Mouse (Mus musculus): ENCODE measurements around the gene Gm14409. TPM values are rescaled to one million over a fixed set of nuclear protein-coding genes. Genes with fewer than 3 reads are reported as not detected.
"Not testable (repeated sequence)": the region's sequence is repeated elsewhere in the genome, so short reads cannot be mapped to it uniquely, and the experiment has no call there.

Gene Gm14409
- not detected in 2 replicates for polyA plus RNA-seq (2014; fragmentation: Nextera tagmentation; extraction: Ambion mirVana)

GRCm38 (mm10) chr2:177266936-177267335, at the start of gene Gm14409:
Gene Gm14409, minus strand, starts transcription at chr2:177267036.
- H3K9me3 ChIP-seq (ENCODE audit: control insufficient read depth, low read length); H3K4me3 ChIP-seq (ENCODE audit: low read depth, low read length); DNase-seq (ENCODE audit: low spot score); H3K9ac ChIP-seq (ENCODE audit: low read depth, low read length); ATAC-seq (ENCODE audit: low FRiP score); H3K36me3 ChIP-seq (ENCODE audit: control insufficient read depth, insufficient read depth, low read length); H3K27me3 ChIP-seq (ENCODE audit: control insufficient read depth, insufficient read depth, low read length); H3K4me1 ChIP-seq (replicated peaks; ENCODE audit: control insufficient read depth, insufficient read depth, low read length); H3K27ac ChIP-seq (ENCODE audit: low read depth, low read length); H3K4me2 ChIP-seq (replicated peaks; ENCODE audit: low read depth, low read length): not testable (repeated sequence)
- WGBS, result no CpG with 5 or more reads among the region's 2 CpGs

- not testable (repeated sequence) for H3K4me1 ChIP-seq (replicated peaks; ENCODE audit: control insufficient read depth, insufficient read depth, low read length); ATAC-seq (ENCODE audit: low FRiP score)
These were observed 42.8 kb upstream of the Gm14409 start for GRCm38 (mm10) chr2:177309627-177310026.

DNA sequence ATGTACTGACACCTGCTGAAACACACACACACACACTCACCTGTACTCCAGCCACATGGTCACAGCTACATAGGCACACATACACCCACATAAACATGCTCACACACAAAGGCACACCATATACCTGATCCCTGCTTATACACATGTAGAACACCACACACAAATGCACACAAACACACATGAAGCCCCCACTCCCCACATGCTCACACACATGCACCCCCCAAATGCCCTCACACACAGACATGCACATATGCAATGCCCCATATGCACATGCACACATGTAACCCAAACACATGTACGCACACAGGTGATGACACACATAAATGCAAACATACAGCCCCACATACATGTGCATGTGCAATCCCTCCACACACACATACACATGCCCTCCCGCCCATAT, 38.1 kb upstream of the Gm14409 start:
- not testable (repeated sequence) for ATAC-seq (ENCODE audit: low FRiP score); H3K27me3 ChIP-seq (ENCODE audit: control insufficient read depth, insufficient read depth, low read length); H3K36me3 ChIP-seq (ENCODE audit: control insufficient read depth, insufficient read depth, low read length); H3K9me3 ChIP-seq (ENCODE audit: control insufficient read depth, low read length); H3K4me3 ChIP-seq (ENCODE audit: low read depth, low read length); H3K9ac ChIP-seq (ENCODE audit: low read depth, low read length); H3K27ac ChIP-seq (ENCODE audit: low read depth, low read length); H3K4me1 ChIP-seq (replicated peaks; ENCODE audit: control insufficient read depth, insufficient read depth, low read length); DNase-seq (ENCODE audit: low spot score); H3K4me2 ChIP-seq (replicated peaks; ENCODE audit: low read depth, low read length)
- WGBS, result no CpG with 5 or more reads among the region's 2 CpGs

More at GRCm38 (mm10) chr2:177309627-177310026, 42.8 kb upstream of the Gm14409 start:
- not testable (repeated sequence) for H3K4me2 ChIP-seq (replicated peaks; ENCODE audit: low read depth, low read length); H3K9me3 ChIP-seq (ENCODE audit: control insufficient read depth, low read length); H3K9ac ChIP-seq (ENCODE audit: low read depth, low read length); DNase-seq (ENCODE audit: low spot score); H3K36me3 ChIP-seq (ENCODE audit: control insufficient read depth, insufficient read depth, low read length); H3K4me3 ChIP-seq (ENCODE audit: low read depth, low read length); H3K27me3 ChIP-seq (ENCODE audit: control insufficient read depth, insufficient read depth, low read length); H3K27ac ChIP-seq (ENCODE audit: low read depth, low read length)
- WGBS, result 91% methylated on average over 3 of the region's 4 CpGs

GRCm38 (mm10) chr2:177283701-177284100, 16.9 kb upstream of the Gm14409 start:
- not testable (repeated sequence) for H3K4me2 ChIP-seq (replicated peaks; ENCODE audit: low read depth, low read length); ATAC-seq (ENCODE audit: low FRiP score); H3K36me3 ChIP-seq (ENCODE audit: control insufficient read depth, insufficient read depth, low read length); DNase-seq (ENCODE audit: low spot score); H3K9me3 ChIP-seq (ENCODE audit: control insufficient read depth, low read length); H3K27ac ChIP-seq (ENCODE audit: low read depth, low read length); H3K9ac ChIP-seq (ENCODE audit: low read depth, low read length); H3K4me3 ChIP-seq (ENCODE audit: low read depth, low read length); H3K27me3 ChIP-seq (ENCODE audit: control insufficient read depth, insufficient read depth, low read length); H3K4me1 ChIP-seq (replicated peaks; ENCODE audit: control insufficient read depth, insufficient read depth, low read length)
- 16% methylated on average over 3 of the region's 3 CpGs for WGBS

DNA sequence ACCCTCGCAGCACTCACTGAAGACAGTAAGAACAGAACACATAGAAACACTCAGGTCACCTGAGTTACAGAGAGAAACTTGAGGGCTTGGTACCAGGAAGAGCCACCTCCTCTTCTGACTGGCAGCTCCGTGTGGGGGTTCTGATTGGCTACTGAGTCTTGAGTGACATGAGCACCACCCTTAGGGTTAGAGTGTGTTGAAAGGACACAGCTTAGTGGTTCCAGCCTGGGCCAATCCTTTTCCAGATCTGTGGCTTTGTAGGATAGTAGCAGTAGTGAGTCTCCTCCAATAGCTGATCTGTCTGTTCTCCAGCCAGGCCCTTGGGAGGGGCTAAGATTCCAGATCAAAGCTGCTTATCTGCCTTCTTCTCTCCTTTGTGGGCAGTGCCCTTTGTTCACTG, 10.9 kb upstream of the Gm14409 start:
- H3K36me3 ChIP-seq (ENCODE audit: control insufficient read depth, insufficient read depth, low read length); H3K4me1 ChIP-seq (replicated peaks; ENCODE audit: control insufficient read depth, insufficient read depth, low read length); H3K27me3 ChIP-seq (ENCODE audit: control insufficient read depth, insufficient read depth, low read length); ATAC-seq (ENCODE audit: low FRiP score); H3K9me3 ChIP-seq (ENCODE audit: control insufficient read depth, low read length); H3K9ac ChIP-seq (ENCODE audit: low read depth, low read length); H3K4me3 ChIP-seq (ENCODE audit: low read depth, low read length); H3K27ac ChIP-seq (ENCODE audit: low read depth, low read length); DNase-seq (ENCODE audit: low spot score); H3K4me2 ChIP-seq (replicated peaks; ENCODE audit: low read depth, low read length): not testable (repeated sequence)
- WGBS, result 50% methylated on average over 1 of the region's 2 CpGs

DNA sequence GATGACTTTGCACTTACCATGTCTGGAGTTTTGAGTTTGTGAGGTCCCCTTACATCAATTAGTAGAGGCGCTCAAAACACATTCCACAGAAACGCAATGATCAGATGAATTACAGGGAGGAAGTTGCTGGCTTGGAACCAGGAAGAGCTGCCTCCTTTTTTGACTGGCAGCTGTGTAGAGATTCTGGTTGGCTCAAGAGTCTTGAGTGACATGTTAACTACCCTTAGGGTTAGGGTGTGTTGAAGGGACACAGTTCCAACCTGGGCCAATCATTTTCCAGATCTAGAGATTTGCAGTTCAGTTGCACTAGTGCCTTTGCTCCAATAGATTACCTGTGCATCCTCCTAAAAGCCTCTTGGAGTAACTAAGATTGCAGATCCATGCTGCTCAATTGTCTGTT, 5.4 kb upstream of the Gm14409 start:
- H3K9ac ChIP-seq (ENCODE audit: low read depth, low read length); H3K27me3 ChIP-seq (ENCODE audit: control insufficient read depth, insufficient read depth, low read length); H3K4me2 ChIP-seq (replicated peaks; ENCODE audit: low read depth, low read length); H3K27ac ChIP-seq (ENCODE audit: low read depth, low read length); H3K4me1 ChIP-seq (replicated peaks; ENCODE audit: control insufficient read depth, insufficient read depth, low read length); H3K36me3 ChIP-seq (ENCODE audit: control insufficient read depth, insufficient read depth, low read length); ATAC-seq (ENCODE audit: low FRiP score); DNase-seq (ENCODE audit: low spot score); H3K9me3 ChIP-seq (ENCODE audit: control insufficient read depth, low read length); H3K4me3 ChIP-seq (ENCODE audit: low read depth, low read length): not testable (repeated sequence)
- 92% methylated on average over 2 of the region's 2 CpGs for WGBS

- not testable (repeated sequence) for H3K27ac ChIP-seq (ENCODE audit: low read depth, low read length); H3K9me3 ChIP-seq (ENCODE audit: control insufficient read depth, low read length); H3K27me3 ChIP-seq (ENCODE audit: control insufficient read depth, insufficient read depth, low read length); H3K4me3 ChIP-seq (ENCODE audit: low read depth, low read length); ATAC-seq (ENCODE audit: low FRiP score); H3K4me2 ChIP-seq (replicated peaks; ENCODE audit: low read depth, low read length); H3K9ac ChIP-seq (ENCODE audit: low read depth, low read length); H3K36me3 ChIP-seq (ENCODE audit: control insufficient read depth, insufficient read depth, low read length); H3K4me1 ChIP-seq (replicated peaks; ENCODE audit: control insufficient read depth, insufficient read depth, low read length); DNase-seq (ENCODE audit: low spot score)
- 92% methylated on average over 2 of the region's 2 CpGs for WGBS
These were observed 19.4 kb downstream of the Gm14409 start for GRCm38 (mm10) chr2:177247449-177247848.

DNA sequence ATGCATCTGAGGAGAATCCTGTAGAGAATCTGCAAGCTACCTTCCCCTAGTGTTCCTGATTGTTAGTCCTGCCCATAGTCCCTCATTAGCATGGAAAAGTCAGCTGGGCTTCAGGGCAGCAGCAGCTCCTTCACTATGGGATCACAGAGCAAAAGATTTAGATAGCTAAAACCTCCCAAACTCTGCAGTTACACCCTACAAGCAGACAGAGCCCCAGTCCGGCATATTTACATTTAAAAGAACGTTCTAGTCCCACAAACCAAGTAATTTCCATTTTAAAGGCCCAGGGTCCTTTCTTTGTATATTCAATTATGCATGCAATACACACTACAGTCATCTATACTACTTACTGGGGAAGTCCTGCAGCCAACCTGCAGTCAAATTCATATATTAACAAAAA, 36.4 kb downstream of the Gm14409 start:
- H3K9me3 ChIP-seq (ENCODE audit: control insufficient read depth, low read length); H3K4me2 ChIP-seq (replicated peaks; ENCODE audit: low read depth, low read length); H3K27ac ChIP-seq (ENCODE audit: low read depth, low read length); H3K4me1 ChIP-seq (replicated peaks; ENCODE audit: control insufficient read depth, insufficient read depth, low read length); ATAC-seq (ENCODE audit: low FRiP score); DNase-seq (ENCODE audit: low spot score); H3K36me3 ChIP-seq (ENCODE audit: control insufficient read depth, insufficient read depth, low read length); H3K9ac ChIP-seq (ENCODE audit: low read depth, low read length); H3K27me3 ChIP-seq (ENCODE audit: control insufficient read depth, insufficient read depth, low read length); H3K4me3 ChIP-seq (ENCODE audit: low read depth, low read length): not testable (repeated sequence)
- 58% methylated on average over 2 of the region's 2 CpGs for WGBS
